Mouse (Mus musculus) kidney, postnatal 10 days (tissue): ENCODE measurements at regions not wholly inside any gene's neighbourhood (a gene's known extent, or its start where the extent isn't known, plus 50 kb on each side); places are given as distances from the start of the nearest gene placed in this dataset.

ENCODE experiments used
- DNase-seq: peaks from one replicate; pipeline ENCODE4 v3.0.0; 2021; ENCODE audit warnings: mixed read lengths

DNA sequence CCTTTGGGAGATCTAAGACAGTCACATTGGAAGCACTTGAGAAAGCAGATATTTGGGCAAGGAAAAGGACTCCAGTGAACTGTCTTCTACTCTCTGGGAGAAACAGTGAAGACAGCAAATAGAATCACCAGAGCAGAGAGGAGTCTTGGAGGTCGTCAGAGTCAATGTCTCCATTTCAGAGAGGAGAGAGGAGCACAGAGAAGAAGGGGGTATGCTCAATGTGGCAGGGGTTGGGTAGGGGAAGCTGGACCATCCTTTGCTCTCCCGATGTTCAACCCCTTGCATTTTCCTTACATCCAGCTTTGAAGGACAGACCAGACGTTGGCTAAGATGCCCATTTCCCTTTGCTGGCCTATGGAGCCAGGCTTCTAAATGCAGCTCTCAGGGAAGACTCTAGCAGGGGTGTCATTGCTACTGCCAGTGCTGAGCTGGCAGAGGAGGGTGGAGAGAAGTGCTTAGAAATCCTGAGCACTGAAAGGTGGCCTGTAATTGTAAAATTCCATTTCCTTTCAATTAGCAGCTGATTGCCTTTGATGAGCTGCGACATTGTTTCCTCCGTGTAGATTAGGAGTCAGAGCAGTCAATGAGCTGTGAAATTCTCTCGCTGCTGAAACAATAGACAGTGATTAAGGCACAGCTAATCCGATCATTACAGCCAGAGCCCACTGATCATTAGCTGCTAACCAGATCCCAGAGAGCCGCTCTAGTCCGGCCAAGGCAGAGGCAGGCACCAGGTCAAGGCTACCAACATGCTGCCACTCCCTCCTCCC lies 449.7 kb downstream of the Insc start:
- no peak for DNase-seq

DNA sequence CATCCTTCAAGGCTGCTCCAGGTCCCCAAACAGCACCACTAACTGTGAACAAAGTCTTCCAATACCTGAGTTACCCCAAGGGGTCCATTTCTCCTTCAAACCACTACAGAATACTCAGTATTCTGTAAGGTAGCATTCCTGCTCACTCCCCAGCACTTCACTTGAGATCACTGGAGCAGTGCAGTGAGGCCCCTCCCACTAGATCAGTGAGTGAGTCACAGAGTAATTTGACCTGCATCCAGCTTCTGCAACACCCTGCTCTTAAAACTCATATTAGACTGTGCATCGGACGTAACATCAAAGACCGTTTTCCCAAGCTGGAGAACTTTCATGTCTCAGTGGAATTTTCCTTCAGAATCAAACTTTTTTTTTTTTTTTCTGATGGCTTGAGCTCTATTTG lies 461.4 kb downstream of the Insc start:
- peak; percentile 58 for DNase-seq

DNA sequence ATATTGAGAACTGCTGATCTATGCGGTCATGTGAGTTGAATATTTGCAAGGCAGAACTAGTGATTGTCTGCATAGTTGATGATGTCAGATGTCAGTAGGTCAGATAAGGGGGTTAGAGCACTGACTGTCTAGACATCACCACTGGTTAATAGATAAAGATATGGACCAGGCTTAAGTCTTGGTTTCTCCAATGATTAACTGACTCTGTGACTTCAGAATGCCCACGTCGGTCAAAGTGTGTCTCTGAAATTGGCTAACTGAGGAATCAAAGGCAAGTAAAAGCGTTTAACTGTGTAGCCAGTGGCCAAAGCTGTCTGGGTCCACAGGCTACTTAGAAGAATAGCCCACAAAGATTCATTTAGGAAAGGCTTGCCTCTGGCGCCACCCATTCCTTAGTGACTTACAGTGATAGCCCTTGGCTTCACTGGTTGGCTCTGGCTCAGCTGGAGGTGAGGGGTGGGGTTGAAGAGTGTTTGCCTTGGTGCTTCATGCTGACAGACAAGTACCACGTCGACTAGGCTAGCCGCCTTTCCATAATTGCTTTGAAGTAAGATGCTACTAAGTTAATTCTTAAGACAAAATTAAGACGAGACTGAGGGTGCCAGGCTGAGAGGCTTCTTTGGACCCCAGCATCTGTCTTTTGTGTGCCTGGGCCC lies 463.1 kb downstream of the Insc start:
- no peak for DNase-seq

DNA sequence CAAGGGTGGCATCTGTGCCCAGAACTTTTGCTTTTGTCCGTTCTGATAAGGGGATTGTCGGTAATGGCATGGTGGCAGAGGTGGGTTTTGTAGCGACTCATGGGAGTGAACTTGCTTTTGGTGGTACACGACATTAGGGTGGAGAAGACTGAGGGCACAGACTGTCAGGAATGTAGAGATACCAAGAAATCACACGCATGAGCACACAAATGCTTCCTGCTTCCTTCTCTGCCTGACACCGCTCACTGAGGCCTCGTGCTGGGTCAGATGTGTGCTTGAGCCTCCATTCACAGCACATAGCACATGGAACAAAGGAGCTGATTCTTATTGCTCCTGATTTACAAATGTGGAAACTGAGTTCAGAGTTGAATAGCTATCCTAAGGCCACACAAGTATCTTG lies 465.3 kb downstream of the Insc start:
- no peak for DNase-seq

DNA sequence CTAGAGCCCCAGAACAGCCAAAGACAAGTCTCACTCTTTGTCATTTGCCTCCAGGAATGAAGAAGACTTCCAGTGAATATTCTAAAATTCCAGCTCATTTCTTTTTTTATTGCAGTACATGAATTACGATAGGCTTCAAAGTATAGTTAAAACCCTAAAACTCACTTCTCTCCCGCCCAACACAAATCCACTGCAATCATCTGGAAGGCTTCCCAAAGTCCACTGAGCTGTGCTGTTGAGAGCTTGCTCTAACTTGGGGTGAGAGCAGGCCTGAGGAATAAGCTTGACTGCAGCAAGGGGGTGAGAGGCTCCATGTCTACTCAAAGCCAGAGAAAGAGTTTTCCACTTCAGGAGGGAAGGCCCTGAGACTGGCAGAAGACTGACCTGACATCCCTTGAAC lies 466.5 kb downstream of the Insc start:
- peak; percentile 25 for DNase-seq

DNA sequence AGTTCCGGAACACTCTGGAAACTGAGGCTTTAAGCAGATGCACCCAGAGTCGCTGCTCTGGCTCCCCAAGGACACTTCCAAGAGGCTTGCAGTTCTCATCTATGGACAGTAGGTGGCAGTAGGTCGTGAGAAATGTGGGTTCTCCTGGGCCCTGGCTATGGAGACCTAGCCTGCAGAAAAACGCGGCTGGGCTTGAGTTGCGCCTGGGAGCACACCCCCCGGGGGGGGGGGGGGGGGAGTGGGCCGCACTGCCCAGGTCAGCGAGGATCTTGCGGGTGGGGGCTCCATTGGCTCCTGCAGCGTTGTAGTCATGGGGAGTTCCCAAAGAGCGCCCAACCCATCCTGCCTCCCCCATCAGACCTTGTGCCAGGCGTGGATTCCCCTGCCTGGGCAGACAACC lies 473.3 kb downstream of the Insc start:
- DNase-seq: peak; percentile 94

DNA sequence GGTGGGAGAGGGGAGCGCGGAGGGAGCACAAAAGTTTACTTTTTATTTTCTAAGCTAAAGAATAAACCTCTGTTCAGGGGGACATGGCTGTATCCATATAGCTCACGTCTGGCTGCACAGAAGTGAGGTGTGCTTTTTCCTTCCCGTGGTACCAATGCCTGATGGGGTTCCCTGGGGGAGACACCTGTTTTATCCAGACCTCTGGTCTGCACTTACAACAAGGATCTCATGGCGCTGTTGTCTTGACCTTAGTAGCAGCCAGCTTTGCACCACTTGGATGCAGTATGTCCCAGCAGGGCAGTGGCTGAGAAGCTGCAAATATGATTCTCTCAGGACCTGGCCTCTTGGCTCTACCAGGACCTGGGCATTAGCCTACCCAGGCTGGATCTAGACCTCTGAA lies 473.8 kb downstream of the Insc start:
- DNase-seq: peak; percentile 30

DNA sequence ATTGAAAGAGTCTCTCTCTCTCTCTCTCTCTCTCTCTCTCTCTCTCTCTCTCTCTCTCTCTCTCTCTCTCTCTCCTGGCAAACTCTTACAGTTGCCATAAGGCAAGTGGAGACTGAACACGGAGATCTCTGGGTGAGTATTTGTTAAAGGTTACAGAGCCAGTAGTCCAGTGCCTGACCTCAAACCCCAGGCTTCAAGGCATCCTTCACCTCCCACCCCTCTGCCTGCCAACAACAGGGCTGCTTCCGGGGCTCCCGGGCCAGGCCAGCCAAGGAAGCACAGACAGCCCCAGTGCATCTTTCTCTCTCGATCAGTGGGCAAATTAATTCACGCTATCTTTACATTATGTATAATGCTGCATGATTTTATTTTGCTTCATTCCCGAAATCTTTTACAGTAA lies 474.2 kb downstream of the Insc start:
- DNase-seq: no peak

DNA sequence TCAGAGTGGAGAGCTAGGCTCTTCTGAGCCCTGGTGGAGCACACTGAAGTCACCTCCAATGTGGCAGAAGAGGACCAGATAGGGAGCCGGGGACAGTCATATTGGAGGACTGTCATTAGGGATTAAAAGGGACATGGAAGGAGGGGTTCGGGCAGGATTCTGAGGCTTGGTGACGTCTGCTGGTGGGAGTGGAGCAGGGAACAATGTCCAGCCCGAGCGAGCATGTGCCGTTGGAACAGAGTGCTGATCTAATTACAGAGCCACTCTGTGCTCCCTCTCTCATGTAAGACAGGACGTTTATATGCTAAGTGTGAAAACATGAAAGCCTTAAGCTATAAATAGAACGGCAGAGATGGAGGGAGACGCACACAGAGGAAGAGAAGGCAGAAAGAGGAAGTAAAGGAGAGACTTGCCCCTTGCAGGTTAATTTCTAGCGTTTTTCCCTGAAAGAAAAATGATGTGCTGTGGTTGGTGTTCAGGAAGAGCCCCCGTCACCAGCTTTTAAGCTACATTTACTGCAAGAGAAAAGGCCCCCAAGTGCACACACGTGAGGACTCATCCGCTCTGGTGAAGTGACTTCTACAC lies 475.2 kb downstream of the Insc start:
- peak; percentile 39 for DNase-seq

DNA sequence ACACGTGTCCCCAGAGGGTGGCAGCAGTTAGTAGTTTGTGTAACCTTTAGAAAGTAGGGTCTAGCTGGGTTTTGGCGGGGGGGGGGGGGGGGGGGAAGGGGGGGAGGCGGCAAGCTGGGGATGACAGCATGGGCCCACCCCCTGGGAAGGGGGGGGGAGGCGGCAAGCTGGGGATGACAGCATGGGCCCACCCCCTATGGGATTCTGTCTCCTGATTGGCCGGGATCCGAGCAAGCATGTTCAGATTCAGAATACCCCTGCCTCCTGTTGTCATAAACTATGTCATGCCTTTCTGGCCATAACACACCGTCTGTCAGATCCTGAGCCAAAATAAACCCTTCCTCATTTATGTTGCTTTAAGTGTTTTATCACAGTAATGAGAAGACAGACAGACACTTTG lies 479.1 kb downstream of the Insc start:
- DNase-seq: peak; percentile 17

DNA sequence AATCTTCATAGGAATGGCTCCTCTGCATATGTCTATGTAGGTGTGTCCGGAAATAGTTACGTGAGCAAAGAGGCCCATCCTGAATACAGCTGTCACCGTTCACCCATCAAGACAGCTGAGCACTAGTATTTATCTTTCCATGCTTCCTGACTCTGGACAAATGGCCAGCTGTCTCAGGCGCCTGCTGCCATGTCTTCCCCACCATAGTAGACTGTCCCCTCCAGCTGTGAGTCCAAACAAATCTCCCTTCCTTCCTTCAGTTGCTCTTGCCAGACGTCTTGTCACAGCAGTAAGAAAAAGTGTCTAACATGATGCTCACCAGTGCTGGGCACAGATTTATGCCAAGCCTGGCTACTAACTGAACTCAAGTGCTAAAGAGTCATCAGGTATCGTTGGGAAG lies 487.0 kb downstream of the Insc start:
- DNase-seq: no peak

DNA sequence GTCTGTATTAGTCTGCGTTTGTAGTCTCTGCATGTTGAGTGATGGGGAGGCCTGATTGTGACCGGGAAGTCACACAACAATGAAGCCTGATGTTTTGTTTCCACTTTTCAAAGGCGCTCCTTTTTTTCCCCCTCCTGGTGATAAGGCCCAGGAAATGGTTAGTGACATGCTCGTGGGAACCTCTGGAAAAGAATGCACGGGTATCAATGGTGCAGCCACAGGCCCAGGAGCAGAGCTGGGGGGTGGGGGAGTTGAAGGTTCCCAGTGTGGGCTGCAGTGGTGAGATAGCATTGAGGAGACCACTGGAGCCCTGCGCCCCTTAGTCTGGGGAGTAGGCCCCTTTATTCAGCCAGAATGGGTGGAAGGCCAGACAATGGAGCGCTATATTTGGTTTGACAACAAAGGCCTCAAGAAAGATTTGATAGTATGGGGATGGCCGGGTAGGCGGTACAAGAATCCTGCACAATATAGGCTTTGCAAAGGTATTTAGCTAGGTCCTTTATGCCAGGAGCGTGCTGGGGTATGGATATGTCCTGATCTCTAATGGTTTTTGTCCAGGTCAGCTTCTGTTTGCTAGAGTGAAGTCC lies 490.4 kb downstream of the Insc start:
- DNase-seq: no peak

DNA sequence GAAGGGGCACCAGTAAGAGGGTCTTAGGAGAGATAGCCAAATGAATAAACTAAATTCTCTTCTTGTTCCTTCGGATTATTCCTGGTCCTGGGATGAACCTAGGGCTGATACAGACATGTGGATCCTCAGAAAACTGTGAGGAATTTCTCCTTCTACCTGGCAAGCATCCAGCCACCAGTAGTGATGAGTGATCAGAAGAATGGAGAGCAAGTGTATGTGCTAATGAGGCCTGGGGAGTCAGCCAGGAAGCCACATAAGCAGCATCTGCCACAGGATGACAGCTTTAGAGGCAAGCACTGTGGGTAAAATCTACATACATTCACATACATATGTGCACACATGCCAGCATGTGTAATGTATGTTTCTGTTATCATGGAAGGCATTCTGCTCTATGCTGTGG lies 493.6 kb downstream of the Insc start:
- no peak for DNase-seq

DNA sequence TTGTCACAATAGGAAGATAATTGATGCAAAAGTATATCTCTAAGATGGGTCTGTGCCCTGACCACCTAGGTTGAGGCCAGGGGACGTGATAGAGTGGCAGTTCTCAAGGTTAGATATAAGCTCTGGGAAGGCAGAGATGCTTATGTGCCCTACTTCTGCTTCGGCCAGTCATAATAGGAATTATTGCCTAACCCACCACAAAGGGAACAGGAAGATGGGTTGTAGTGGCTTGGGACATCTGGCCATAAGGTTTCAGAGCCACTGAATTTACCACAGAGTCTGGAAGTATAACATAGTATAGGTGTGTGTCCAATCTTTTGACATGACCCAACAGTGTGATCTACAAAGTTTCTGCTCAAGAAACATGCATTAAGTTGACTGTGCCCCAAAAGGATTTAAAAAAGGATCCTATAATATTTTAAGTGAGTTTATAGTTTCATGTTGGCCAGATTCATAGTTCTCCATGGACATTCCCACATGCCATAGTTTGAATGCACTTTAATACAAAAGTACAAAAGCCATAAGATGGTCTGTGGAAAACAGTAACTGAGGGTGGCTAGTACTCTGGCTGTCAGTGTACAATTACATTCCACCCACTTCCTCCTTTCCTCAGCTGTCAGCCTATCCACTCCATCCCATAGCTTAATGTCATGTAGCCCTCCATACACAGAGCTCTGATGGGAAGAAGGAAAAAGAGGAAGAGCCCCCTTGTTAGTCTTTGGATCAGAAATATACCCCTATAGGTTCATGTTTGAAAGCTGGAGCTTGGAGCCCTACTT lies 508.3 kb downstream of the Insc start:
- no peak for DNase-seq

DNA sequence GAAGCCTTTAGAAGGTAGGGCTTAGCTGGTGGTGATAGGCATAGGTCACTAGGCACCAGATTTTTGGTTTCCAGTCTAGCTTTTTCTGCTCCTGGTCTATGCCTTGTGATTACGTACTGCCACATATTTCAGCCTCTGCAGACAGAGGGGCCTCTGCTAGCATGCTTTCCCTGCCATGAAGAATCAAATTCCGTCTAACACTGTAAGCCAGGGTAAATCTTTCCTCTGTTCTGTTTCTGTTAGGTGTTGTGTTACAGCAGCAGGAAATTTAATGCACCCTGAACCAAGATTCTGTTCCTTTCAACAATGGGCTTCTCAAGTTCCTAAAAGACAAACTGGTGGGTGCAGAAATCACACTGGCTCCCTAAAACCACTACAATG lies 508.9 kb downstream of the Insc start:
- DNase-seq: no peak

DNA sequence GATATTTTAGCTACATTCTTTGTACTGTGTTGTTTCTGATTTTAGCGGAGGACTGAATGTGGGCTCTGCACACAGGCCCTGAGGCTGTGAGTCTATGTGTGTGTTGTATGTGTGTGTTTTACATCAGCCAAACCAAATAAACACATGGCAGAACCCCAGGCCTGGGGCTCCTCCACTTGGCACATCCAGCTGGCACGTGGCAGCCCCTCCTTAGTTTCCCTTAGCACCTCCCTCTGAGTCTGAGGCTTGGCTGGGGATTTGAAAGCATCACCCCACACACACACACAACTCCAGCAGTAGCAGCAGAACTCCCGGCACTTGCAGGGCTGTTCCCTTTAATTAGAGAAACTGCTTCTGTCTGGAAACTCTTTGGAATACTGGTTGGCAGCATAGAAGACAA lies 515.1 kb downstream of the Insc start:
- no peak for DNase-seq

DNA sequence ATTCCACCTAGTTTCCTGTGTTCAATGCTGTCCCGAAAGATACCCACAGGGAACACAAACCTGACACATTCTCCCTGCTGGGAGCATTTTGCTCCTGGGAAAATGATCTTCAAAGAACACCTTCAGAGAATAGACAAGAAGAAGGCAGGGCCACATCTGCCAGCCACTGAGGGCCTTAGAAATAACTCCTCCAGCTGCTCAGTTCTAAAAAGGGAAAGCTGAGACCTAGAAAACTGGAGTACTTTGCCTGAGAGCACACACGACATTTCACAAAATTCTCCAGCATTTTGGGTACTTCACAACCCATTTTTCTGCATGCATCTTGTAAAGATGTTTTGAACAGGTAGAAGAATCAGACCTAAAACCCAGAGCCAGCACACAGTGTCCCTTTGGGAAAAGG lies 519.6 kb downstream of the Insc start:
- DNase-seq: no peak

DNA sequence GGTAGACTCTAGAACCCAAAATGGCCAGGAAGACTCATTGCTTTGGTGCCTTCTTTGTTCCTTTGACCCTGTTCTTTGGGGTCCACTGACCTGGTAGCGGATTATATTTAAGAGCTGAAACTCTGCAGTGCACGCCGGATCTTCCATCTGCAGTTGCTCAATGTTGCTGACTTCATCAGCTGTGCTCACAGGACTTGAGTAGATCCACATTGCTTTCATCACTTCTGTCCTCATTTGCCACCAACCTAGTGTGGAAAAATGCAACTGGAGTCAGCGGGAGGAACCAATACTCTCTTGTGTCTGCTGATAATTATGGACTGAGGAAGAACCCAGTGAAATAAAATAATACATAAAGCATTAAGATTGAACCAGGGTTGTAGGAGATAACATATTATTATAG lies 522.6 kb downstream of the Insc start:
- DNase-seq: no peak

DNA sequence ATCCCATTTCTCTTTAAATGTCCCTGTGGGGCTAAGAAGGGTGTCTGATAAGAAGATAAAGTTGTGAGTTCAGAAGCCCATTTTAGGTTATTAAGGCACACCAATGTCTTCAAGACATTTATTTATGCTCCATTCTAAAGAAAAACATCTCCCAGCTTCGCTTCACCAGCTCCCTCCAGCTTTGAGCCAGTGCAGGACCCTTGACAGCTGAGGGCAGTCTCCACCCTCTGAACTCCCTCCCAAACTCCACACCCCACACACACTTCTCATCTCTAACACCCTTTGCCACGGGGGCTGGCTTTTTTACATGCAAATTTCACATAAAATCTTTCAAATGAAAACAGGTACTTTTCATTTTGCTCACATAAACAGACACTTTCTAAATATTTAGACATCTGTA lies 527.3 kb downstream of the Insc start:
- no peak for DNase-seq

DNA sequence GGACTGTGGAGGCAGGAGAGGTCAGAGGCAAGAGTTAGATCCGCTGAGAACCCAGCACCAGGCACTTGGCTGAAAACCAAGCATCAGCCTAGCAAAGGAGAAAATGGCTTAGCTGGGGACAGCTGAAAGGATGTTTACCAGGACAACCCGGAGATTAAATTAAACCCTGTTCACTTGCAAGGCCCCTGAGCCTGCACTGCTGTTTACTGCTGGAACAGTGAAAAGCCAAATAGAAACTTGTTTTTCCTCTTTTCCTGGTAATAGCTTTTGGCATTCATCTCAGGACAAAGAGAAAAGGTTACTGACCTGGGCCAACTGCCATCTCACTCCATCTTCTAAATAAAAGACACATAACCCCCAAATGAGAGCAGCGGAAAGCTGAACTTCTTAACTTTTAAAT lies 531.3 kb downstream of the Insc start:
- DNase-seq: peak; percentile 58

DNA sequence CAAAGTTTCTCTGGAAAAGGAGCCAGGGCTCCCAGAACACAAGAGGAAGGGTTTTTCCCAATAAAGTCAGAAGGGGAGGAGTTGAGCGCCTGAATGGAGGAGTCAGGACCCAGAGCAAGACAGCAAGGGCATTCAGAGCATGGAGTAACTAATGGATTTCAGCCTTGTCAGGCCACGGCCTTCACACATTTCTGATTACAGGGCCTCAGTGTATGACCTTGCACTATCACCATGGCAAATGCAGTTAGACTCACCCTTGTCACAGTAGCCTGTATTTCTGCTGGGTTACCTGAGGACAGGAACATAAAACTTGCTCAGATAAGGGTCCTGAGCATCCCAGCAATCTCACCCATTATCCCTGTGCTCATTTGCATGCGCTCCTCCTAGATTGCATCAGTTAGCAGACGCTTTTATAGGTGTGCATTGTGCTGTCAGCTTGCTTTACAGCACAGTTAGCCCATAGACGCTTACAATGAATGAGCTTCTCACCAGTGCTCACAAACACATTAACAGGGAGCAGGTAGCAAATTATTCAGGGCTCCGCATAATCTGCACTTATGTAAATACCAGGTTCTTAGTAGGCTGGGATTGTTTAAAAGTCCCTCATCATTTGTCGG lies 547.4 kb downstream of the Insc start:
- DNase-seq: no peak

DNA sequence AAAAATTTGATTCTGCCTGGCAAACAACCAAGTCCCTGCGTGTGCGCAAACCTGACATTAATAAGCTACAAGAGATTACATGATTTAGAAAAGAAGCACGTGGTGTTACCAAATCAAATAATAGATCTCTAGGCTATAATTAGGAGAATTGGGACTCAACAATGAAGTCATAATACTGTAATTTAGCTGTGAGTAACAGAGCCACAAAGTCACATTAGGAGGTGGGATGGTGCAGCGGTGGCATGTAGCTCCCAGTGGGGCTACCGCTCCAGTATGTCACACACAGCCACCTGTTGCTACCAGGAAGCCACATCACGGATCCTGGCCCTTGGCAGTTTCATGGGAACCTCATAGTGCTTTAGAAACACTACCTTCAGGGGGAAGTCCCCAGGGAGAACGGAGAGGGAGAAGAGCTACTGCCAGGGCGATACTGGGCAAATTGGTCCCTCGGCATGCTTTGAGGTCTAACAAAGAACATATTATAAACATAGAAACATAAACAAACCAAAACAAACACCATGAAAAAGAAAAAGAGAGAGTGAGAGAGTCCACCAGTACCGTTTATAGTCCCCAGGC lies 551.2 kb downstream of the Insc start:
- DNase-seq: no peak

DNA sequence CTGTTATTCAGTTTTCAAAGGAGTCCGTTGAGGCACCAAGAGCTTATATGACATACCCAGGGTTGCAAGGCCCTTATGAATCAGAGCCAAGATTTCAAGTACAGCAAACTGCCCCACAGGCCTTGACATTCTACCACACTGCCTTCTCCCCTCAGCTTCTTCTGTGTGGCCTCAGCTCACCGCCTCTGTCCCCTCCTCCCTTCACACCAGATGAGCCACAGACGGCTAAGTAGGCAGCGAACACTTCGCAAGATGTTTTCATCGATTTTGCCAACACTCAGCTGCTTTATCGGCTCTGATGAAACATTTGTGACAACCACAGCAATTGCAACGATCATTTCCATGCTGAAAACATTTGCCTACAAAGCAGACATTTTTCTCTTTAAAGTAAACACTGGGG lies 556.7 kb downstream of the Insc start:
- no peak for DNase-seq
